Mouse (Mus musculus) MEL (cell line): ENCODE data around the gene Crbn.

ENCODE experiments used
- CTCF ChIP-seq, 3 experiments: IDR thresholded peaks in 2 of 3; conservative IDR thresholded peaks in 1 of 3; 2 replicates each; pipeline ENCODE4 v1.5.1; 2011 to 2012; ENCODE audit warnings: low read length in 3 of 3, low read depth in 2 of 3, mild to moderate bottlenecking in 2 of 3, improper control_type of control experiment in 1 of 3, inconsistent platforms in 1 of 3, mixed read lengths in 1 of 3, moderate library complexity in 1 of 3; ENCODE audit not compliant: control insufficient read depth in 1 of 3, insufficient read depth in 1 of 3, poor library complexity in 1 of 3, severe bottlenecking in 1 of 3
- EP300 ChIP-seq, 2 experiments: IDR thresholded peaks; 2 replicates each; pipeline ENCODE4 v1.6.1; 2011; ENCODE audit warnings: improper control_type of control experiment in 2 of 2, low read length in 2 of 2, low read depth in 1 of 2, mild to moderate bottlenecking in 1 of 2
- ETS1 ChIP-seq: IDR thresholded peaks from 2 replicates; pipeline ENCODE4 v1.6.1; 2012; ENCODE audit warnings: low read depth, mild to moderate bottlenecking, inconsistent platforms, low read length, improper control_type of control experiment, moderate library complexity
- KAT2A ChIP-seq: conservative IDR thresholded peaks from 2 replicates; pipeline ENCODE4 v1.6.1; 2012; ENCODE audit warnings: low read depth, low read length, improper control_type of control experiment, inconsistent platforms
- POLR2A ChIP-seq, 2 experiments: IDR thresholded peaks; 2 replicates each; pipeline ENCODE4 v1.6.1; 2011 to 2012; ENCODE audit warnings: low read length in 2 of 2, mild to moderate bottlenecking in 2 of 2, control low read depth in 1 of 2, improper control_type of control experiment in 1 of 2, low read depth in 1 of 2, moderate library complexity in 1 of 2; ENCODE audit not compliant: control insufficient read depth in 1 of 2, insufficient read depth in 1 of 2, poor library complexity in 1 of 2
- POLR2AphosphoS2 ChIP-seq: IDR thresholded peaks from 2 replicates; pipeline ENCODE4 v1.6.1; 2011; ENCODE audit warnings: low read length, improper control_type of control experiment
- TCF12 ChIP-seq: IDR thresholded peaks from 2 replicates; pipeline ENCODE4 v1.6.1; 2014; ENCODE audit warnings: low read depth, mild to moderate bottlenecking, inconsistent platforms, low read length, improper control_type of control experiment, moderate library complexity
- USF1 ChIP-seq: IDR thresholded peaks from 2 replicates; pipeline ENCODE4 v1.6.1; 2014; ENCODE audit warnings: low read depth, mild to moderate bottlenecking, inconsistent platforms, low read length, improper control_type of control experiment, moderate library complexity
- ZKSCAN1 ChIP-seq: IDR thresholded peaks from 2 replicates; pipeline ENCODE4 v1.6.1; 2012; ENCODE audit warnings: low read depth, mild to moderate bottlenecking, inconsistent platforms, low read length, improper control_type of control experiment, moderate library complexity
- ZNF384 ChIP-seq: IDR thresholded peaks from 2 replicates; pipeline ENCODE4 v1.6.1; 2012; ENCODE audit warnings: low read depth, mild to moderate bottlenecking, inconsistent platforms, low read length, improper control_type of control experiment

GRCm38 (mm10) chr6:106835316-106835715 lies 35.4 kb upstream of the Crbn start:
- TF ChIP-seq USF1 (no peak), EP300 (IDR thresholded peaks at IDR 0.05; ENCODE audit: low read depth in 1 of 2, low read length in 2 of 2) (no peak), POLR2A (IDR thresholded peaks at IDR 0.05; ENCODE audit: control insufficient read depth in 1 of 2, insufficient read depth in 1 of 2, low read depth in 1 of 2, low read length in 2 of 2, poor library complexity in 1 of 2) (no peak), CTCF (IDR thresholded peaks at IDR 0.05 in 2 of 3, conservative IDR thresholded peaks at IDR 0.05 in 1 of 3; ENCODE audit: control insufficient read depth in 1 of 3, insufficient read depth in 1 of 3, low read depth in 2 of 3, low read length in 3 of 3, poor library complexity in 1 of 3, severe bottlenecking in 1 of 3) (no peak), POLR2AphosphoS2 (no peak), ZKSCAN1 (no peak), ETS1 (no peak), ZNF384 (no peak), TCF12 (no peak), KAT2A (no peak)
